Mouse (Mus musculus) liver, embryonic 14.5 days (tissue): ENCODE data around the gene Atxn7l1. TPM values are rescaled to one million over a fixed set of nuclear protein-coding genes. Genes with fewer than 3 reads are reported as not detected.
A peak's percentile ranks its signal among the peaks of the same experiment; 100 is the strongest.

ENCODE experiments used
- ATAC-seq: fragments of 200-750 bp; cut with Nextera tagmentation; 2 replicates; pipeline ENCODE4 v1.8.0; 2017; ENCODE audit warnings: moderate number of reproducible peaks, mild to moderate bottlenecking, moderate library complexity; ENCODE audit not compliant: insufficient read depth
- DNase-seq, 3 experiments: peaks; one replicate each; pipeline ENCODE4 v3.0.0-alpha.2; 2012 to 2013; ENCODE audit warnings: low read depth in 3 of 3, low spot score in 3 of 3
- H3K27ac ChIP-seq: fragments of 300-500 bp; sonication (generic); 2 replicates; pipeline ENCODE4 v1.5.1; 2014; ENCODE audit warnings: moderate library complexity, mild to moderate bottlenecking, control low read depth, inconsistent platforms
- H3K27me3 ChIP-seq: fragments of 300-500 bp; sonication (generic); 2 replicates; pipeline ENCODE4 v1.6.1; 2014; ENCODE audit warnings: mild to moderate bottlenecking, low read length, moderate library complexity; ENCODE audit not compliant: control insufficient read depth, insufficient read depth
- H3K36me3 ChIP-seq: fragments of 300-500 bp; sonication (generic); replicated peaks from 2 replicates; pipeline ENCODE4 v1.6.1; 2014; ENCODE audit warnings: low read depth; ENCODE audit not compliant: control insufficient read depth, insufficient read depth
- H3K4me1 ChIP-seq, 2 experiments: fragments of 200-500 bp in 1 of 2; fragments of 300-500 bp in 1 of 2; sonication (generic) in 1 of 2; replicated peaks; 2 replicates each; pipeline ENCODE4 v1.6.1; 2012 to 2014; ENCODE audit warnings: antibody characterized with exemption in 1 of 2, inconsistent platforms in 1 of 2, low read length in 1 of 2; ENCODE audit not compliant: control insufficient read depth in 2 of 2, insufficient read depth in 2 of 2
- H3K4me2 ChIP-seq: fragments of 300-500 bp; sonication (generic); 2 replicates; pipeline ENCODE4 v1.6.1; 2014; ENCODE audit warnings: low read depth, mild to moderate bottlenecking, control low read depth, moderate library complexity
- H3K4me3 ChIP-seq, 2 experiments: fragments of 200-500 bp in 1 of 2; fragments of 300-500 bp in 1 of 2; sonication (generic) in 1 of 2; 2 replicates each; pipeline ENCODE4 v1.5.1; 2012 to 2014; ENCODE audit warnings: low read depth in 2 of 2, low read length in 2 of 2, mild to moderate bottlenecking in 2 of 2, control low read depth in 1 of 2, inconsistent platforms in 1 of 2, moderate library complexity in 1 of 2; ENCODE audit not compliant: insufficient read depth in 1 of 2
- H3K9ac ChIP-seq: fragments of 300-500 bp; sonication (generic); replicated peaks from 2 replicates; pipeline ENCODE4 v1.6.1; 2014; ENCODE audit warnings: mild to moderate bottlenecking, control low read depth, moderate library complexity
- H3K9me3 ChIP-seq: fragments of 300-500 bp; sonication (generic); 2 replicates; pipeline ENCODE4 v1.6.1; 2016; ENCODE audit warnings: low read length, mixed read lengths; ENCODE audit not compliant: control insufficient read depth
- CTCF ChIP-seq: IDR thresholded peaks from 2 replicates; pipeline ENCODE4 v1.5.1; 2016; ENCODE audit warnings: antibody characterized with exemption, low read depth, control low read depth
- EP300 ChIP-seq: IDR thresholded peaks from 2 replicates; pipeline ENCODE4 v1.6.1; 2016; ENCODE audit warnings: antibody characterized with exemption, low read depth
- WGBS: fragments of 180-500 bp; shearing (Covaris S2); extraction: QIAGEN DNeasy Blood & Tissue Kit; methylation state at CpG from one replicate; pipeline ENCODE4 v1.1.7; 2014; ENCODE audit not compliant: insufficient replicate concordance; 5-methylcytosine and 5-hydroxymethylcytosine counted together
- polyA plus RNA-seq, 2 experiments: library from polyadenylated mRNA; depleted of rRNA in 1 of 2; stranded (reverse) in 1 of 2; unstranded in 1 of 2; fragments of >200 nt; fragmentation: Nextera tagmentation in 1 of 2; extraction: Ambion mirVana in 1 of 2; gene quantifications; 2 replicates each; pipeline versions ENCODE4 v1.2.1 to v1.2.3; 2012 to 2014

Gene Atxn7l1
- polyA plus RNA-seq, 2 experiments, result 13.3 to 13.9 TPM

GRCm38 (mm10) chr12:33403265-33403693, 255.8 kb downstream of the Atxn7l1 start:
- ATAC-seq (no peak), DNase-seq (no peak)
- Histone ChIP-seq H3K27me3 (no peaks in the 10 kb centered on the region), H3K4me1 (peaks cover 0 to 5% of the 10 kb centered on the region in 2 experiments; a peak in 2 of 4 replicates), H3K27ac (no peak overlapping the region), H3K4me3 (no peak overlapping the region), H3K9me3 (no peaks in the 10 kb centered on the region), H3K9ac (no peak overlapping the region), H3K36me3 (no peaks in the 10 kb centered on the region), H3K4me2 (peak overlapping the region; percentile 0; the same call in 1 of the 2 replicates)
- WGBS, result 6% methylated on average over 7 of the region's 7 CpGs
- TF ChIP-seq CTCF, result no peak
- no peak for TF ChIP-seq EP300

- no peak for ATAC-seq
- Histone ChIP-seq H3K9ac (no peak overlapping the region), H3K27me3 (no peaks in the 10 kb centered on the region), H3K4me2 (no peak overlapping the region), H3K4me3 (no peak overlapping the region), H3K27ac (no peak overlapping the region), H3K36me3 (no peaks in the 10 kb centered on the region), H3K9me3 (no peaks in the 10 kb centered on the region), H3K4me1 (peaks cover 0 to 5% of the 10 kb centered on the region in 2 experiments; a peak in 2 of 4 replicates)
- WGBS, result 58% methylated on average over 5 of the region's 5 CpGs
- no peak for DNase-seq
- TF ChIP-seq CTCF (no peak), EP300 (no peak)
These were observed 257.5 kb downstream of the Atxn7l1 start for GRCm38 (mm10) chr12:33404996-33405395.

GRCm38 (mm10) chr12:33405398-33406026, 258.0 kb downstream of the Atxn7l1 start:
- Histone ChIP-seq H3K4me3 (no peak overlapping the region), H3K36me3 (no peaks in the 10 kb centered on the region), H3K4me1 (peaks cover 0 to 5% of the 10 kb centered on the region in 2 experiments; a peak in 2 of 4 replicates), H3K27me3 (no peaks in the 10 kb centered on the region), H3K4me2 (no peak overlapping the region), H3K9ac (no peak overlapping the region), H3K9me3 (no peaks in the 10 kb centered on the region), H3K27ac (no peak overlapping the region)
- WGBS, result 30% methylated on average over 6 of the region's 6 CpGs
- no peak for ATAC-seq
- DNase-seq, result no peak
- TF ChIP-seq CTCF (no peak), EP300 (no peak)

GRCm38 (mm10) chr12:33411580-33412151, 264.2 kb downstream of the Atxn7l1 start:
- no peak overlapping the region for H3K4me2 ChIP-seq
- no peak overlapping the region for H3K27ac ChIP-seq
- no peaks in the 10 kb centered on the region for H3K4me1 ChIP-seq
- no peaks in the 10 kb centered on the region for H3K27me3 ChIP-seq
- 20% methylated on average over 6 of the region's 6 CpGs for WGBS
- H3K9me3 ChIP-seq, result no peaks in the 10 kb centered on the region
- no peak overlapping the region for H3K4me3 ChIP-seq
- no peak overlapping the region for H3K9ac ChIP-seq
- DNase-seq (no peak), ATAC-seq (no peak)
- TF ChIP-seq EP300 (no peak), CTCF (peak; percentile 21; the same call in 1 of the 2 replicates)
- H3K36me3 ChIP-seq, result no peaks in the 10 kb centered on the region

Other genes starting within 250 kb of the Atxn7l1 start
- gene Sypl, start 193.8 kb upstream of the Atxn7l1 start, polyA plus RNA-seq (2012; rRNA removed), result 9.6 and 14.6 TPM in 2 replicates
- 32.5 and 38.6 TPM in 2 replicates for gene Sypl, start 193.8 kb upstream of the Atxn7l1 start, polyA plus RNA-seq (2014; fragmentation: Nextera tagmentation; extraction: Ambion mirVana)
- gene Cdhr3, start 54.8 kb upstream of the Atxn7l1 start, polyA plus RNA-seq (2012; rRNA removed), result not detected in 2 replicates
- not detected in 2 replicates for gene Cdhr3, start 54.8 kb upstream of the Atxn7l1 start, polyA plus RNA-seq (2014; fragmentation: Nextera tagmentation; extraction: Ambion mirVana)
- not detected in 2 replicates for gene Efcab10, start 247.2 kb downstream of the Atxn7l1 start, polyA plus RNA-seq (2012; rRNA removed)
- not detected in 2 replicates for gene Efcab10, start 247.2 kb downstream of the Atxn7l1 start, polyA plus RNA-seq (2014; fragmentation: Nextera tagmentation; extraction: Ambion mirVana)